Mouse (Mus musculus): ENCODE measurements around the gene Cnksr3.

Gene Cnksr3

DNA sequence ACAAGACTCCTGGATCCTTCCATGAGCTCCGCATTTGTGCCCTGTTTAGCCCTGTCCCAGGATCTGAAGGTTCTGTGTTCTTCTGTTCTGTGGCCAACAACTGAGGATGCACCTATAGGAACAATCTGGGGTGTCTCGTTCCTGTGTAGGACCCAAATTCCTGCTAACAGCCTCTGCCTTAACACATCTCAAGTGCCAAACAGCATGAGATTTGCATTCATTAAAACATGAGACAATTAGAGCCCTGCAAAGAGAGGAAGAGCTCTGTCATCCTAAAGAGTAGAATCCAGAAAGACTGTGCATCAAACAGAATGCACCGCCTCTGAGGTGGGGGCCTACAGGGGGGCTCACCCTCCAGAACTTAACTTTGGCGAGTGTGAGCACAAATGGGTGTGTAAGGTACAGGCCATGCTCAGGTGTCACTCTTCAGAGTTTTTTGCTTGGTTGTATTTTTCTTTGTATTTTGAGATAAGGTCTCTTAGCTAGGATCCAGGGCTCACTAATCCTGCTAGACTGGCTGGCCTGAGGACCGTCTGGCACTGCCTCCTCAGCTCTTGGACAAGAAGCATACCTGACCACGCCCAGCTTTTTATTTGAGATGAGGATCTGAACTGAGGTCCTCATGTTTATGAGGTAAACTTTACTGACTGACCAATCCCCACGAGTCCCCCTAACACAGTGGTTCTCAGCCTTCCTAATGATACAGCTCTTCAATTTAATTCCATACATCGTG lies 15.2 kb downstream of the Cnksr3 start:
- DNase-seq (ENCODE audit: low read depth, low spot score), result no peak

DNA sequence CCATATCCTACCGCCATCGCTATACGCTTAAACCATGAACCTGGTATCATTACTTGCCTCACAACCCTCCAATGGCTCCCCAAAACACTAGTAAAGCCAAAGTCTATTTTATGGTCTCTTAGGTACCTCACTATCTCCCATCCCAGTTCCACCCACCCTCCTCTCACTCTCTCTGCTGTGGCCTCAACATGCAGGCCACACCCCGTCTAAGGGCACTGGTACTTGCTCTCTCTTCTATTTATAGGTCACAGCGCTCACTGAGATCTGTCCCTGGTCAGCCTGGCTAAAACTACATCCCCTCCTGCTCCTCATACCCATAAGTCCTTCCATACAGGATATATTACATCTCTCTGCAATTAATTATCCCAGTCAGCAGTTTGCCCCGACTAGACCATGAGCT lies 16.1 kb downstream of the Cnksr3 start:
- no peak for DNase-seq (ENCODE audit: low read depth, low spot score)

DNA sequence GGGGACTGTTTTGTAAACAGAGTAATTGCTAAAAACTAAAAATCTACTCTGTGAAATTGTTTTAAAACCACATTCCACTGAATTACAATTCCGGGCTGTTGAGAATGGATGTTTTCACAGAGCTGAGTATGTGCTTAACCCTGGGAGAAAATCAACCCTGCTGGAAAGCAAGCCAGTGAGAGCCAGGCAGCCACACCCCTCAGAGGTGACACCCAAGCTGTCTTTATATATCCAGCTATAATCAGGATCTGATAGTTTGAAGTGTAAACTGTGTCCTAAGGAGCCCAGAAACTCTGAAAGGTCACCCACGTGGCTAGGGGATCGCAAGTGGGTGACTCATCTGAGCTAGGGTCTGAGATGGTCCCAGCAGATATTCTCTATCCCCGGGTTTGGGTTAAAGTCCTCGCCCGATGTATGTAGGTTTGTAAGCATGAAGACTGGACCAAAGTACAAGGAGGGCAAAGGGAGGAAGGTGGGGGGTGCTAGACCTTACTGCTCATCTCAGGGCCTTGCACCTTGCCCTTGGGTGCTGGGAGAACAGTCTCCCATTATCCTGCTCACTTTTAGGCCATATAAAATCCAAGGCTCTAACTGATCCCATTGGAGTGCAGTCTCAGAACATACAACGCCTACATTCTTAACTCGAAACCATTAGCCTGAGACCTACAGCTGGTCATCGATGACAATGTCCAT lies 20.2 kb downstream of the Cnksr3 start:
- DNase-seq (ENCODE audit: low read depth, low spot score), result no peak

DNA sequence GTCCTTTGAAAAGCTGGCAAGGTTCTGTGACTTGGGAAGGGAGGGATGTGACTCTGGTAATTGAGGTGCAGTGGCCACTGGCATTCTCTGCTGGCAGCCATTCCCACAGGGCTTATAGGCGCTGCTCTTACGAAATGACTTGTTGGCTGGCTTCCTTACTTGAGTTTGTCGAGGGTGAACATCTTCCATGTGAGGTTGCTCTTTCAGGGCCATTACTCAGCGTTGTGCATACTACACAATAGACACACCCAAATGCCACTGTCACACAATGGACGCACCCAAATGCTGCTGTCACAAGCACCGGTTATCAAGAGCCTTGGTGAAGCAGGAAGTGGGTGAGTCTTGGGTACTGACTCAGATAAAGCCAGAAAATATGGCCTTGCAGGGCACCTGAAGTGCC lies 22.8 kb downstream of the Cnksr3 start:
- DNase-seq (ENCODE audit: low read depth, low spot score), result peak; percentile 33

DNA sequence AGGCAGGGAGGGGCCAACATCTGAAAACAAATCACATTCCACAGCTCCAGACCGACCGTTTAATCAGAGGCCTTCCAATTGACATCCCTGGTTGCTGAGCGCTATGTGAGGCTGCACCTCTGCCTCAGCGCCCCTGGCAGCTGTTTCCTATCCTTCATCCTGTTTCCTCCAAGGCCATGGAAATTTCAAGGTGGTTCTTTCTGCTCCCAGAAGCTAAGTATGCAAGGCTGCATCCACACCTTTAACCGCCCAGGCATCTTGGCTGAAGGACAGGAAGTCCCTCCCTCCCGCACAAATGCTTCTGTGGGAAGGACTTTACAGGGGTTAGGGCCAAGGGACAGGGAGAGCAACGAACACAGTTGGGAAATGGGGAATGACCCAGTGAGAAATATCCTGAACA lies 24.2 kb downstream of the Cnksr3 start:
- no peak for DNase-seq (ENCODE audit: low read depth, low spot score)

DNA sequence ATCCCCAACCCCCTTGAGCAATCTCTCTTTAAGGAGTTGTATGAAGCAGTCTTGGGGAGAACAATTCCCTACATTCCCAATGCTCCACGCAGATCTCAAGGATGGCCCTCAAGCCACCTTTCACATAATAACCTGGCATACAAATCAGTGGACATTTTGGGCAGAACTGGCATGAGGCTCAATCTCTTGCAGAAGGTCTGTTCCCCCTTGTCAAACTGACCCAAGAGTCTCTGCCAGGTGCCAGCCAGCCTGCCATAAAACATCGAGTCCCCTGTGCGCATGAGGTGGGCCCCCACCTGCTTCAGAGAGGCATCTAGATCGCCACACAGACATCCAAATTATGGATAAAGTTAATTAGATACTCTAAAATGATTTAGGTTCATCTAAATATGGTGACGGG lies 25.0 kb downstream of the Cnksr3 start:
- DNase-seq (ENCODE audit: low read depth, low spot score), result no peak

DNA sequence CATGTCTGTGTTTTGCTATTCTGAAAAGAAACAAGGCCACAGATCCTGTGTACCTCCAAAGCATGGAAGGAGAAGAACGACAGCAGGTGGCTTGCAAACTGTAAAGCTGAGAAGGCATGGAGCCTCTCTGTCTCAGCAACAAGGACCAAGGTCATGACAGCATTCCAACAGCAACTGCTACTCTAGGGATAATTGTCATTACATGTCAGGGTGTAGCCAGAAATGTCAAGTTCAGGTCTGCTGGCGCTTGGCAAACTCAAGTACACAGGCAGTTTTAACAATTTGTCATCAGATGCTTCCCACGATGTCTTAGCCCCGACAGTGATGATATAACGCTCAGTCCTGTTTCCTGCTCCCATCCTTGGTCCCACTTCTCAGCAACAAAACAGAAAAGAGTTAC lies 26.0 kb downstream of the Cnksr3 start:
- no peak for DNase-seq (ENCODE audit: low read depth, low spot score)

DNA sequence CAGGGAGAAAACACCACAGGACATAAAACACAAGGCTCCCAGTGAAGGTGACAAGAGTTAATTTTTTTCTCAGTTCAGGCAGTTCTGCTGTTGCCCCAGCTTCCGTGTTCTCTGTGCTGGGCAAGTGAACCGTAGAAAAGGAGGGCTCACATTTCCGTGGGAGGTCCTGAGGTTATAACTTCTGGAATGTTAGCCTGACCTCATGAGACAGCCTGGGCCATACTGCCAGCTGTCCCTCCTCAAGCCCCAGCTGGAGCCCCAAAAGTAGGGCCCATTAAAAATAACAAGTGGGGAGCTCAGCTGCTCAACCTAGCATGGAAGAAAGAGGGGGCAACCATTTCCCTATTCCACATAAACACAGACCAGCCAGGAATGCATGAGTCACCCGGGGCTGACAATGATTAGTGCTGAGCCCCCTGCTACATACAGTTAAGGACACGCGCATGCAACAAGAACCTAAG lies 28.8 kb downstream of the Cnksr3 start:
- DNase-seq (ENCODE audit: low read depth, low spot score), result no peak

DNA sequence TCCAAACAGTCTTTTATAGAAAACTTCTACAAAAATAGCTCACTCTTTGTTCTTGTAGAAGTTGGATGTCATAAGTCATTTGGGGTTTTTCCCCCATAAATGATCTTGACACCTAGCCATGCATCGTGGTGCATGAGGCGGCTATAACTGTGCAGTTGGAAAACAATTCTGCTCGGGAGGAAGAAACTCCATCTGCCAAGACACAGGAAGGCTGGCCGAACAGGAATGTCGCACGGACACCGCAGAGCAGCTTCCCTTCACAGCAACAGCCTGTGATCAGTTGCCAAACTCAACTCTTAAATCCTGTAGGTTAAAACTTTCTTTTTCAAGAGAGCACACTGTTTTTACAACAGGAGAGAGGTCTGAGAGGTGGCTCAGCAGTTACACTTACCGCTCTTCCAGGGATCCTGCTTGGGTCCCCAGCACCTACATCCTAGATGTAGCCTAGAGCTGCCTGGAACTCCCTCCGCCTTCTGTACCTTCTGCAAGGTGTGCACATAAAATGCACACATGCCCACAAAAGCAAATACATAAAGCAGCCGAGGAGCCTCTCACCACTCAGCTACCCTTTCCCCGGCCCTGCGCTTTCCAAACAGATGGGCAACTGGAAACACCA lies 29.4 kb downstream of the Cnksr3 start:
- DNase-seq (ENCODE audit: low read depth, low spot score), result no peak

DNA sequence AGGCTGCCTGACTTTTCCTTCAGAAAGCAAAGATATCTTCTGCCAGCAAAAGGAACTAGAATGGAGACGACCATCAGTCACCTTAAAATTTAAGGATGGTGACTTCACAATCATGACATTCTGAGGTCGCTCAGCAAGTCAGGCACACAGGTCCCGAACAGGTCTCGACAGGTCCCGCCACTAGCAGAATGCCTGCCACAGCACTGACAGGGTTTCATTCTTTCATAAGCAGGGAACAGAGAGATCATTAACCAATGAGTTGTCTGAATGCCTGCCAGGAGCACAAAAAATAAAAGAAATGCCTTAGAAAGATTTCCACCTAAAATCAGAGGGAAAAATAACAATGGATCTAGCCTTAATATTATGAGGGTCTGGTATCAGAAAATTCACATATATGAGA lies 31.7 kb downstream of the Cnksr3 start:
- DNase-seq (ENCODE audit: low read depth, low spot score), result no peak

DNA sequence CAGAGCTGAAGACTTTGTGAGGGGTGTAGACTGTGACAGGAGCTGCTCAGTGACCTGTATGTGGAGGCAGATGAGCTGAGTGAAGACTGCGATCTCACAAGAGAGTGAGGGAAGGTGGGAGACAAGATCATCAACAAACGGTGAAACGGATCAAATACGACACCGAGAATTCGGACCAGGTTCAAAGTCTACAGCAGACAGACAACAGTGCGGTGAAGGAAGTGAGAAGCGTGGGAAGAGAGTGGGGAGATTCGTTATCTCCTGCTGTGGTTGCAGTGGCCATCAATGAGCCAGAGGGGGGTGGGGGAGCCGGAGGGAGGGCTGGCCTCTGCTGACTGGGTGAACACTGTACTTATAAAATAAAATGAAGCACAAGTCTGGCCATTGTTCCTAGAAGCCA lies 33.5 kb downstream of the Cnksr3 start:
- peak; percentile 62 for DNase-seq (ENCODE audit: low read depth, low spot score)

DNA sequence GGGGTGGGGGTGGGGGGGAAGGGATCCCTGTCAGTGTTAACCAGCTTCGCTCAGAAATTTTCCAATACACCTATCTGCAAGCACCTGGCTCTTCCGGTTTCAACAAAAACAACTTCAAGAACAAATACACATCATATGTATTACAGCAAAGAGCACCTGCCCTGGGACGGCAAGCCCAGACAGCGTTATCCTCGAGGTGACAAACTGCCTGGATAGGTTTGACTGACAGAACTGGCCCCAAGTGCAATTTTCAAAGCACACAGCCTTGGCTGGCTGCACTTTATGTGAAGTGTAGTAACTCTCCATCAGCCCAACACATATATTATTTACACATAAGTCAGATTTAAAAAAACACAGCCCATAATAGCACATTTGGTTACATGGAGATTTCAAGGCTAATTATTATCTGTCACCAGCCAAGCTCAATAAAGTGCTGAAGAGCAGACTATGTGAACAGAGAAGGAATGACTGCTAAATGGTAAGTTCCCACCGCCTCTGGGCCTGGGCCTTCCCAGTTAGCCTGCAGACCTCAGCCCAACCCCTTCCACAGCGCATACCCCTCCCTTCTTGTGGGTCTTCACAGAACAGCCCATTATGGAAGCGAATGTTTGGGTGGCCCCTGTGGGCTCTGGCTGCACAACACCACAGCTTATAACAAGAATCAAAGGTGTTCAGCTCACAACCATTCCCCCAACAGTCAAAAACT lies 35.7 kb downstream of the Cnksr3 start:
- DNase-seq (ENCODE audit: low read depth, low spot score), result peak; percentile 25

DNA sequence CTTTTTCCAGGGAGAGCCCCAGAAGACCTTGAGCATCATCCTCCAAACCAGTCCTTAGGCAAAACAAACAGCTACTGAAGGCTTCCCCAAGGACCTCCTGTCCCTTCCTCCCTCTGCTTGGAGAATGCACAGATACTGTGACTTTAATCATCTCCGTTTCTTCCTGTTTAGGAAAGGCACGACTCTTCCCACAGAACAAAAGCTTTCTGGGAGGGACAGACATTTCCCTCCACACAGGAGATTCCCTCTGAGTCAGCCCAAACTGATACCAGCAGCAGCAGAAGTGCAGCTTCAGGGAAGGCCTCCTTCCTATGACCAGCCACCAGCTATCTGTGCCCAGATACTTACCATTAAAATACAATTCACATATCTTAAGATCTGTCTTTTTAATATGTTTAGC lies 37.6 kb downstream of the Cnksr3 start:
- DNase-seq (ENCODE audit: low read depth, low spot score), result no peak

DNA sequence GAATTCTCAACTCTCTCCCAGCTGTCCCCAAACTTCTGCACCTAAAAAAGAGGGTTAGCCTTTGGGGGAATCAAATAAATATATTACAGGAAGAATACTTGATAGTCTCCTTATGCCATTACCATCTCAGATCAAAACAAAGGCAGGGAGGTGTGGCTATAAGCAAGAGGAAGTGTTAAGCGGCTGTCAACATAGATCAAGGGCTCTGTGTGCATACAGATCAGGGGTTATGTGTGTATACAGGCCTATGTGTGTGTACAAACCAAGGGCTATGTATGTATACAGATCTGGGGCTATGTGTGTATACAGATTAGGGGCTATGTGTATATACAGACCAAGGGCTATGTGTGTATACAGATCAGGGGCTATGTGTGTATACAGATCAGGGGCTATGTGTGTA lies 38.9 kb downstream of the Cnksr3 start:
- DNase-seq (ENCODE audit: low read depth, low spot score), result peak; percentile 53

DNA sequence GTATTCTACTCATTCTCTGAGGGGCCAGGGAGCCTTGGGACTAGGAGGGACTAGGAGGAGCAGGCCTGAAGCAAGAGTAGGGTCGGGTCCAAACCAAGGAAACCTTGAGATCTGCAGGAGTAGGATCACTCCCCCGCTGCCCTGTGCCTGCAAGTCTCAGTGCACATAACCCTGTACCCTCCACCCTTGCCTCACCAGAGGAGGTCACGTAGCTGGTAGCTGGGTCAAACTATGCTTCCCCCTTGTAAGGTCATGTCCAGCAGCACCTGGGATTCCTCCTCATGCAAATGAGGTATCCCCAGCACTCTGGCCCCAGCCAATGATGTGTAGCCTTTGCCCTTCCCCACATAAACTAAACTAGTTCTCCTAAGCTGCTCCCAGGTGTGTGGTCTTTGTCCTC lies 41.6 kb downstream of the Cnksr3 start:
- DNase-seq (ENCODE audit: low read depth, low spot score), result no peak

DNA sequence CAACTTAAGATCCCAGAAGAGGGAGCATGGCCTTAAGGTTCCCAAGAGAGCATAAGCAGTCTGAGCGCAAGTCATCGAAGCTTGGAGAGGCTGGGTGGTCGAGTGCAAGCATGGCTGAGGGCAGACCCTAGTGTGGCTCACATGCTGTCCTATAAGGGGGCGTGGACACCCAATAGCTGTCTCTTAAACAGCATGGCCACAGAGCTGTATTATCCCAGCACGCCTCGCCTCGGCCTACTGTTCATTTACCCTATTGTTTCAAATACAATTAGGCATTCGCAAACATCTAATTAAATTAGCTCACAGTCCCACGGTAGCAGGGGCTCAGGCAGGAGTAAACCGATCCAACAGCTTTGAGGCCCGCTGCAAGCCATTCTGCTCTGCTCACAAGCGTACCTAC lies 49.0 kb downstream of the Cnksr3 start:
- no peak for DNase-seq (ENCODE audit: low read depth, low spot score)

DNA sequence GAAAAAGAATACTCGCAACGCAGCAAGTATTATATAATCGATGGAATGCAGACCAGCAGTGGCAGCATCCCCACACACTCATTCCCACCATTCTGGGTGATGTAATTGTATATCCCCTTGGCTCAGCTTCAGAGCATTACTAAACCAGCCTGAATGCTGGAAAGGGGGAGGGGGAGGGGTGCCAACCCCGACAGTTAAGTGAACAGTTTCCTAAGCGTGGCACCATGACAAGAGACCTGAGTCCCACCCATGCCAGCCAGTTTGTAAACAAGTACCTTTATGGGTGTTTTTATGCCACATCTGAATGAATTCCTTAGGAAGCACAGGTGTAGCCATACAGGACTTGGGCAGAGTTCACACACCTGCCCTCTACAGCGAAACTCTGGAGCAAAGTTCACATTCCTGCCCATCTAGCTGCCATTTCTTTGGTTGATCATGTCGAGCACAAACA lies 53.0 kb downstream of the Cnksr3 start:
- DNase-seq (ENCODE audit: low read depth, low spot score), result no peak

DNA sequence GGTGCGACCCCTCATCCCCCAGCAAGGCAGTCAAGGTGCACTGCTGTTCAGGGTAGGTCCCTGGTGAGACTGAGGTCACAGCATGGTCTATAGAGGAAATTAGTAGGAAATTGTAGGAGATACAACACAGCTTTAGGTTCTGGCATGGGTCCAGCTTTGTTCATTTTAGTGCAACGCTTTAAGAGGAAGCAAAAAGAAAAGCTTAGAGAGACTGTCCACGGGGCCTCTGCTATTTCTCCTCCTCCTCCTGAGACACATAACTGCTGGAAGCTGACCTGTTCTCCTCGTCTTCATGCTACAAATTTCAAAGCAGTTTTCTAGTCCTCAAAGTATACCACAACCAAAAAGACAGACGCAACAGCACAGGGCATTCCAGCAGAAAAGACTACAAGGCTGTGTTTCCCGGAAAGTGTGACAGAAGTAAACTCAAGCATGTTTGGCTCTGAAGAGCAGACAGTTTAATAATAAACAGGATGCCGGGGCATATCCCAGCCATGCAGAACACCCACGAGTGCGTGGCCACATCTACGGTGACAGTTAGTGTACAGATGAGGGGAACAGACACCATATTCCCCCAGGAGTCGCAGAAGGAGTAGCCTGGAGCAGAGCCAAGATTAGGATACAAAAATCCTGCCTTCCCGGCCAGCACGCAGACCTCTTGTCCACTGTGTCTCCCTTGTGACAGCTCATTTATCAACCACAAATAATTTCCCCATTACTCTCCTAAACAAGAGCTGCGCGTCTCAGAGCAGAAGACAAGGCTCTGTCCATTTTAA lies 53.6 kb downstream of the Cnksr3 start:
- no peak for DNase-seq (ENCODE audit: low read depth, low spot score)

DNA sequence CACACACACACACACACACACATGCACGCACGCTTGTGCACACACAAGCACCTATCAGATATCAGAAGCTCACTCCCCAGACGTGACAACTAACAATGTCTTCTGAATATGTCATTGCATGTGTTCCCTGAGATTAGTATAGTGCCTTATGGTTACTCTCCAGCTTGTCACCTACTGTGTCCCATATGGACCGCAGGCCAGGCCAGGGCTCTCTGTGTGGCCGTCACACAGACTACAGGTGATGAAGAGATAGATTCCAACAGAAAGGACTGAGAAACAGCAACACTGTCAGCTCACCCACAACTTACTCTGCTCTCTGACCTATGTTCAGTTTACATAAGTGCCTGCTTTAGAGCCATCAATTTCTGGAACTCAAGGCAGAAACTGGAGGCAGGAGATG lies 57.2 kb downstream of the Cnksr3 start:
- no peak for DNase-seq (ENCODE audit: low read depth, low spot score)

DNA sequence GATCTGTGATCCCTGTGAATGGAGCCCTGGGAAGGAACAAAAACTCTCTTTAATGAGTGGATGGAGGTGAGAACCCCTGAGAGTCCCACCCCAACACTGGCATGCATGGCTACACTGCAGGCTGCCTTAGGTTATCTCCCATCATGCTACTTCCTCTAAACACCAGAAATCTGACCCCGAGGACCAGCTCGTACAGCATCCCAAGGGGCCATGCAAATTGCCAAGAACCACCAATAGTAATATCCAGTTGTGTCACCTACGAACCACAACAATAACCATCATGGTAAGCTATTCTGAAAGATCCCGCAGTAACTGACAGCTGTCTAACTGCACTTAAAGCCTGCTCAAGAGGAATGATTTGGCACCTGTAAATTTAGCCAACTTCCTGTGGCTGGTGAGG lies 59.1 kb downstream of the Cnksr3 start:
- no peak for DNase-seq (ENCODE audit: low read depth, low spot score)

Data from CD4-positive, CD25-positive, alpha-beta regulatory T cell, adult 2 months (primary cell).